Mouse (Mus musculus) heart, postnatal 4 days (tissue): ENCODE measurements at regions not wholly inside any gene's neighbourhood (a gene's known extent, or its start where the extent isn't known, plus 50 kb on each side); places are given as distances from the start of the nearest gene placed in this dataset.
A peak's percentile ranks its signal among the peaks of the same experiment; 100 is the strongest.
"Not testable (repeated sequence)": the region's sequence is repeated elsewhere in the genome, so short reads cannot be mapped to it uniquely, and the experiment has no call there.

Experiments
- DNase-seq: peaks from one replicate; pipeline ENCODE4 v3.0.0; 2021

DNA sequence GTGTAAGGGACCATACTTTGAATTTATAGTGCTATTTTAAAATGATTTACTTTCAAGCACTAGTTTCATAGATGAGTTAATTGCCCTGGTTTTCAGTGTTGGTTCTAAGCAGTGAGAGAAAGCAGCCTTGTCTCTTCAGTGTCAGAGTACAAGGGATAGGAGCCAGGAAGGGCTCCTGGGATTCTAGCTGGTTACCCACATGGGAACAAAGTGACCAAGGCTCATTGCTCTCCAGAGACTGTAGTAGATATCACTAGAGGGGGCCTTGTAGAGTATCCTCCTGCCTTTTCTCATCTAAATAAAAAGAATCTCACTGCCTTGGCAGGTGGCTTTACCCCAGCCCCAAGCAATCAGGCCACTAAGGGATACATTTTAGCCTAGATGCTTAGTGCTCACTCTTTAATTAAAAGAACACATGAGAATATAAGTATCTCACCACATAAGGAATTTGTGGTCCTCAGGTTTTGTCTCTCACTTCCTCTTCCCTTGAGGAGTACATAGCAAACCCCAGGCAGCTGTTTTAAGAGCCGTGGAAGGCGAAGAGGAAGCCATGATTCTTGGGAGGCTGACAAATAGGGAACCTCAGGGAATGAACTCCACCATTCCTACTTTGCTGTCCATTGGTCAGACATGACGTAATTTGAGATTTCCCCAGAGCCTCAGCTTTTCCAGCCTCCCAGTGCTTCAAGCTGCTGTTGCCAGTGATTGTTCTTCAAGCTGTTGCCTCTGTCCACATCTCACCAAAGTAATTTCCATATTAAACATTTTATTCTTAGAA is 449.2 kb upstream of the Ube2e3 start:
- DNase-seq = peak; percentile 56

GRCm38 (mm10) chr2:78416574-78417109 is 451.3 kb upstream of the Ube2e3 start:
- no peak for DNase-seq

GRCm38 (mm10) chr2:78412985-78413384 is 454.9 kb upstream of the Ube2e3 start:
- no peak for DNase-seq

- DNase-seq = no peak
These were observed 457.7 kb upstream of the Cwc22 start for GRCm38 (mm10) chr2:78403890-78404289.

GRCm38 (mm10) chr2:78399236-78399635 is 453.1 kb upstream of the Cwc22 start:
- DNase-seq = no peak

DNA sequence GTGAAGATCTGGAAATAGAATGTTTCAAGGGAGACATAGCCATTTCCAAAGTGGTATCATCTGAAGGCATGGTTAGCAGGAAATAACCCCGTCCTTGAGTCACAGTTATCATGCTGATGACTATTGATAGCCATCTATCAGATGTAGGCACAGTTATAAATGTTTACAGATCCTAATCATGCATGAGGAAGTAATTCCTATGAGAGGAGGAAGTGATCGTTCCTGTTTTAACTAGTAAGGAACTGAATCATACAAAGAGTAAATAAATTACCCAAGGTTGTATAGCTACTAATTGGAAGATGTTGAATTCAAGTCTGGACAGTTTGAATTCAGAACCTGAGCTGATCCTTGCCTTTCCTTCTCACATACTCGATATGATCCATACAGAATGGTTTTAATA is 450.7 kb upstream of the Cwc22 start:
- no peak for DNase-seq

GRCm38 (mm10) chr2:78393090-78393489 is 446.9 kb upstream of the Cwc22 start:
- no peak for DNase-seq

DNA sequence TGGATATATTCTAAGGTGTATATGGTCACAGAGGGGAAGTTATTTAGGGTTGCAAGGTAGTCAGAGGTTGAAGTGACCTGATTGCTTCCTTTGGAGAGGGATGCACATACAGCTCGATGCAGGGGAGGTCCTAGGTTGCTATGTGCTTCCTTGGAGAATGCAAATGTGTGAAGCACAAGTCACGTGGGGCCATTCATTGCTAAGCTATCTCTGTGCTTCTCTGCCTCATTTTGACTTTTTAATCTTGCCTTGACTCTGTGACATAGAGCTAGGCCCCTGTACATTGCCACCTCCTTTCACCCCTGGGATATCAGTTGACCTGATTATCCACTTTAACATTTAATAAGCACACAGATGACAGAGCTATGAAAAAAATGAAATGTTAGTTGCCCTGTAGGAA is 446.2 kb upstream of the Cwc22 start:
- DNase-seq = no peak

DNA sequence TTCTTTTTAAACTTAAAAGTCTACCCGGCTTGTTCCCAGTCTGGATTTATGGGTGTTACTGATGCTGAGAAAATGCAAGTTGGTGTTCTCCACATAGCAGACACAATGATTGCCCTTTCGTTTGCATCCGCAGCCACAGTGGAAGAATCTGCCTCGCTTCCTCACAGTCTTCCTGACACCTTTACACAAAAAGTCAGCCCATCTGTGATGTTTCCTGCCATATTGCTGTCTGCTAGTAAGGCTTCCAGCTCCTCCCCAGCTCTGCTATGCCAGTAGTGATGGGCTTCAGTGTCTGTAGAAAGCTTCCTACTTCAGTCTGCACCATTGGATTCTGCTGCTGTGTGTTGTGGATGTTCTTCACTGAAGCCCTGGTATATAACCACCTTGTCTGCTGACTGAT is 441.8 kb upstream of the Cwc22 start:
- no peak for DNase-seq

DNA sequence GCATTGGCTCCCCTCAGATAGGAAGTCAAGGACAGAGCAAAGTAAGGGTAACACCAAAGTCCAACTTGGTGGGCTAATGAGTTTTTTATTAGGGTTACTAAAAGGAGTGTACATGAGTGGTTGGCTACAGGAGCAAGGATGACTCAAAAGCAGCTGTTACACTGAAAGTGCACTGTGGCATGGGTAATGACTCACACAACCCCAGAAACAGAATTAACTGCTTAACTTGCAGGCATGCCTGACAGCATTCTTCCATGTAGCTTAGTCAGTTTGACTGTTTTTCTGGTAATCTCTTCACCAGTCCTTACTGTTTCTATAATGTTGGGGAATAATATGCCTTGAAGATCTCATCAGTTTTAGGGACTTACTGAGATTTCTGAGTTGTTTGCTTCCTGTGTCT is 435.1 kb upstream of the Cwc22 start:
- no peak for DNase-seq

DNA sequence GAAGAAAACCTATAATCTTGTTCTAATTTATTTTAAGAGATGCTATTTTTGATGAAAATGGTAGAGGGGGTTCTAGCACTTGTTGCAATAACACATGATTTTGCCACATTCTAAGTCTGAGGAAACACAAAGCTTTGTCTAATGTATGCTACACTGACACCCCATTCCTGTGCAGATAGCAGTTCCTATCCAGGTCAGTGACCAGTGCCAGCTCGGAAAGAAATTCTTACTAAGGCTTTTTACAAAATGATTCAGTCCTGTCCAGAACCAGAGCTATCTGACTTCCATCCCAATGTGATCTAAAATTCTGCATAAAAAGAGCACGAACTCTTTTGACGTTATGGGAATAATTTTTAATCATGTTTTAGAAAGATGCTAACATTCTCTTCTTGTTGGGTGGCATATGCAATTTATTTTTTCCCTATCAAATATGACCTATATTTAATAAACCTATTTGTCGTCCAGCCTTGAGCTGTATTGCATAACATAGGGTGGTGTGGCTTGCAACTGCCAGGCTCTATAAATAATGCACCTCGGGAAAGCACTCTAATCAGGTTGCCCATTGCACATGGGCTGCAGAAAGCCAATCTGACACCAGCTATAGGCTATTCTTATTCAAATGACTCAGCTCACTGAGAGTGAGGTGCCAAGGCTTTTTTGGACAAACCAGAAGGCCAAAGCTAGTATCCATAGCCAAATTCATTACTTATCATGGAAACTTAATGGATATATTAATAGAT is 385.7 kb upstream of the Cwc22 start:
- peak; percentile 27 for DNase-seq

- no peak for DNase-seq
These were observed 379.9 kb upstream of the Cwc22 start for GRCm38 (mm10) chr2:78326091-78326490.

DNA sequence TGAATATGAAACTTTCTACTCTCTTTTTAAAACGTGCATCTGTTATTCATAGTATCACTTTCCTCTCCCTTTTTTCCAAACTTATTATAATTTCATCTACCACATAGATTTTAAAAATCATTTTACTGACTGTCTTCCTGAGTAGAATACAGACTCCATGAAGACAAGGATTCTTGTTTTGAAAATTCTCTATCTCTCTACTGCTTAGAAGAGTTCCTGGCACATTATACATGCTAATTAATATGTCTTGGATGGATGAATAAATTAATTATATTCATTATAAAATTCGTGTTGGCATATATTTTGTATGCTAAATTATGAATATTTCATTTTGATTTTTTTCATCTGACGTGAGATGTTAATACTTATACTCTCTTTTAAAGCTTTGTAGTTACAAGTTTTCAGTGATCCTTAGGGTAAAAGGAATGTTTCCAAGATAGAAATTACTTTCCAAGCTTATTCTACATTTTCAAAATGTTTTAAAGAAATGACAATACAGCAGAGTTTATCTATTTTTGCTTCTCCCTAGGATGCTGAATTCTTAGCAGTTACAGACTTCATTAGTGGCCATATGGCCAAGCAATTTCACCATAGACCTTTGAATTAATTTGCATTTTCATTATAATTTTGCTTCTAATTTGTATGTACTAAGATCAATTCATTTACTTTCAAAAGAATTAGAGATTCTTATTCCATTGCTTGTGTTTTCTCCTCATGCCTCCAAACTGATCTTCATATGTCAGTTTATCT is 376.2 kb upstream of the Cwc22 start:
- DNase-seq = no peak

GRCm38 (mm10) chr2:78311766-78312491 is 365.8 kb upstream of the Cwc22 start:
- DNase-seq = no peak

DNA sequence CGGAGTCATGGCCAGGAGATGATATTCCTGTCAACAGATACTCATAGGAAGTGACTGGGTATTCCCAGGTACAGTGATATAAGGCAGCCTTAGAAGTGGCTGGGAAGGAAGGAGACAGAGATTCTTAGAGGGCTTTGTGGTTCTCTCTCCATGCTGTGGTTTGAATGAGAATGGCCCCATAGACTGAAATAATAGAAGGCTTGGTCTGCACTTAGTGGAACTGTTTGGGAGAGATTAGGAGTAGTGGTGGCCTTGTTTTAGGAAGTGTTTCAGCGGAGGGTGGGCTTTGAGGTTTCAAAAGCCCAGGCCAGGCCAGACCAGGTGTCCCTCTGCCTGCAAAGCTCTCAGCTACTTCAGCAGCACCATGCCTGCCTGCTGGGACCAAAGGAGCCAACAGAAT is 363.2 kb upstream of the Cwc22 start:
- no peak for DNase-seq

DNA sequence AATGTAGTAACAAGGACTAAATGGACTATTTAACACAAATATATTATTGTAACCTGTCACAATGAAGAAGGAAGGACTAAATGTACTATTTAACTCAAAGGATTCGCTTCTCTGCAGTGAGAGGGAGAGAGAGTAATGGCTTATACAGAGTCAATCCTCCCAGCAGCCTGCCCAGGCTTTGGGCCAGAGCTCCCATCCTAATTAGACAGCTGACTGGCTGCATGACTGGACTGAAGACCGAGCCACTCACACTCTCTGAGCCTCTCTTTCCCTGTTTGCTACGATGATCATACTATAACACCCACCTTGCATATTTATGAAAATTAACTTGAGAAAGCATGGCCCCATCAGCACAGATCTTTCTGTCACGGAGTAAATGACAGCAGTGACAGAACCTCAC is 360.7 kb upstream of the Cwc22 start:
- no peak for DNase-seq

- DNase-seq = no peak
These were observed 345.5 kb upstream of the Cwc22 start for GRCm38 (mm10) chr2:78291665-78292064.

DNA sequence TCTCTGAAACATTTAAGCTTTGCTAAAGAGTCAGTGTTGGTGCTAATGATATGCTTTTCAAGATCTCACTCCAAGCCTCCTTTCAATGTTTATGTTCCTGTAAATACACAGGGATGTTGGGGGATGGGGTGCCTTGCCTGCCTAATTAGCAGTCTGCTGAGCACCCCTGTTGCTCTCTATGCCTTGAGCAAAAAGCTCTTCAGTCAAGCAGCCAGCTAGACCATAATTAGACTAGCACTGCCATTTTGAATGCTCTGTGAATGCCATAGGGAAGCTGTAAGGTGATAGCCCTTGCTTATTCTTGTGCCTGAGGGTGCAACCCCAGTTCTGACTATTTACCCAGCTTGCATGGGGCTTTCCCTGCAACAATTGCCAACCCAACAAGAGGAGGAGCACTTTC is 338.6 kb upstream of the Cwc22 start:
- no peak for DNase-seq

DNA sequence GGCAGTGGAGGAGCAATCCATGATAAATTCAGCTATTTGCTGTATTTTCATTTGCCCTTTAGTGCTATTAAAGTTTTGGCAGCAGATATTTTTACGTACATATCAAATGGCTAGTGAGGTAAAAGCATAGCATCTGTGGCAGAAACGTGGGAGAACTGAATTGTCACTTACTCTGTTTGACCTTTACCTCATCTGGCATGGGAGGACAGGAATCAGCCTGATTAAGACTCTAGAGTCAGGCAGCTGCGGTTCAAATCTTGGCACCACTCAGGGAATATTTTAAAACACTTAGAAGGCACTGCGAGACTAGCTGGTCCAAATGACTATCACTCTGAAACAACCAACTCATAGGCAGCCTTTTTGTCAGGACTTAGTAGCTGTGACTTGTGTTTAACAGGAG is 337.4 kb upstream of the Cwc22 start:
- no peak for DNase-seq

GRCm38 (mm10) chr2:78281846-78282245 is 335.7 kb upstream of the Cwc22 start:
- not testable (repeated sequence) for DNase-seq

DNA sequence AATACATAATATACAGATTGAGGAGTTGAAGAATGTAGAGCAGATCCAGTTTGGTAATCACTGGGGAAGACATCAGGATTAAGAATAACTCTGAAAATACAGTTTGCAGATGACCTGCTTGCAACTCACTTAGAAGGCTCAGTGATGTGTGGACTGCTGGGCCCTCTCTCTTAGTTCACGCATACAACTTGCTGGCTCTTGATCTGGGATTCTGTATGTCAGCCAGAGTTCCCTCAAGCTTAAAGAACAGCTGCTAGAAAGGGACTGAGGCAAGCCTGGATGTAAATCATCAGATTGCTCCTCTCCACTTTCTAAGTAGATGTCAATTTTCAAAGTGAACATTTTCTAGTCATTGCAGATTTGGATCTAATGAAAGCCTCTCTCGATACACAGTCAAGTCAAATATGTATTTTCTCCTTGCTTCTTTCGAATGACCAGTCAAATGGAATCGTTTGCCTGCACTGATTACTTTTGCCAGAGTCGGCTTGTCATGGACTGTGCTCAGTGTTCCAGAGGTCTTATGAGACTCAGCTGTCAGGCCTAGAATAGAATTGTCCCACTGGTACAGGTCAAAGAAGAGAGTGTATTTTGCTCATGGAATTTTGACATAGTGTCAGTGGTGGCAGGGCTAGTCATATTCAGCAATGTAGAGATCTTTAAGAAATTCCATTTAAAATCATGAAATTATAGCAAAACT is 334.2 kb upstream of the Cwc22 start:
- no peak for DNase-seq
